Mouse (Mus musculus): Measurements from ENCODE around the gene Gm5767. TPM values are rescaled to one million over a fixed set of nuclear protein-coding genes. Genes with fewer than 3 reads are reported as not detected.

Gm5767 gene
- polyA plus RNA-seq, 1 experiment: 1.1 TPM

- H3K27me3 ChIP-seq (ENCODE audit: control insufficient read depth, insufficient read depth, low read length): no peaks in the 10 kb centered on the region; the same call in 1 of the 2 replicates
- DNase-seq: no peak
- H3K27ac ChIP-seq (ENCODE audit: control insufficient read depth, insufficient read depth, low read length): no peak overlapping the region
- H3K4me3 ChIP-seq (ENCODE audit: control insufficient read depth, insufficient read depth, low read length): no peak overlapping the region
- no peak for TF ChIP-seq POLR2A (IDR thresholded peaks at IDR 0.05; ENCODE audit: control insufficient read depth, extremely low read depth, insufficient read depth, low read length, poor library complexity)
- TF ChIP-seq CTCF (IDR thresholded peaks at IDR 0.05; ENCODE audit: borderline replicate concordance, control insufficient read depth, extremely low read depth, insufficient read depth, low read length, poor library complexity): no peak
- H3K36me3 ChIP-seq (ENCODE audit: control insufficient read depth, insufficient read depth, low read length): no peaks in the 10 kb centered on the region
- H3K4me1 ChIP-seq (replicated peaks; ENCODE audit: control insufficient read depth, insufficient read depth, low read length): peaks cover 9% of the 10 kb centered on the region
Measured at GRCm38 (mm10) chr16:8672811-8673210, 7.8 kb upstream of the Gm5767 start.

- no peak overlapping the region for H3K4me3 ChIP-seq (ENCODE audit: control insufficient read depth, insufficient read depth, low read length)
- H3K27me3 ChIP-seq (ENCODE audit: control insufficient read depth, insufficient read depth, low read length): no peaks in the 10 kb centered on the region; the same call in 1 of the 2 replicates
- 38% methylated on average over 6 of the region's 6 CpGs for WGBS
- no peak overlapping the region for H3K27ac ChIP-seq (ENCODE audit: control insufficient read depth, insufficient read depth, low read length)
- peaks cover 9% of the 10 kb centered on the region for H3K4me1 ChIP-seq (replicated peaks; ENCODE audit: control insufficient read depth, insufficient read depth, low read length)
- TF ChIP-seq CTCF (IDR thresholded peaks at IDR 0.05; ENCODE audit: borderline replicate concordance, control insufficient read depth, extremely low read depth, insufficient read depth, low read length, poor library complexity): no peak
- no peak for TF ChIP-seq POLR2A (IDR thresholded peaks at IDR 0.05; ENCODE audit: control insufficient read depth, extremely low read depth, insufficient read depth, low read length, poor library complexity)
- no peak for DNase-seq
- no peaks in the 10 kb centered on the region for H3K36me3 ChIP-seq (ENCODE audit: control insufficient read depth, insufficient read depth, low read length)
Measured at GRCm38 (mm10) chr16:8673343-8673742, 7.2 kb upstream of the Gm5767 start.

GRCm38 (mm10) chr16:8674165-8674564 is 6.4 kb upstream of the Gm5767 start:
- no peaks in the 10 kb centered on the region; the same call in 1 of the 2 replicates for H3K27me3 ChIP-seq (ENCODE audit: control insufficient read depth, insufficient read depth, low read length)
- no peaks in the 10 kb centered on the region for H3K36me3 ChIP-seq (ENCODE audit: control insufficient read depth, insufficient read depth, low read length)
- H3K4me3 ChIP-seq (ENCODE audit: control insufficient read depth, insufficient read depth, low read length): no peak overlapping the region
- H3K27ac ChIP-seq (ENCODE audit: control insufficient read depth, insufficient read depth, low read length): no peak overlapping the region
- WGBS: 5% methylated on average over 8 of the region's 8 CpGs
- DNase-seq: peak; percentile 75
- TF ChIP-seq POLR2A (IDR thresholded peaks at IDR 0.05; ENCODE audit: control insufficient read depth, extremely low read depth, insufficient read depth, low read length, poor library complexity): no peak
- peak; percentile 69; the same call in 1 of the 2 replicates for TF ChIP-seq CTCF (IDR thresholded peaks at IDR 0.05; ENCODE audit: borderline replicate concordance, control insufficient read depth, extremely low read depth, insufficient read depth, low read length, poor library complexity)
- H3K4me1 ChIP-seq (replicated peaks; ENCODE audit: control insufficient read depth, insufficient read depth, low read length): peaks cover 9% of the 10 kb centered on the region

- H3K27ac ChIP-seq (ENCODE audit: control insufficient read depth, insufficient read depth, low read length): no peak overlapping the region
- H3K36me3 ChIP-seq (ENCODE audit: control insufficient read depth, insufficient read depth, low read length): no peaks in the 10 kb centered on the region
- no peak for DNase-seq
- 69% methylated on average over 8 of the region's 8 CpGs for WGBS
- TF ChIP-seq CTCF (IDR thresholded peaks at IDR 0.05; ENCODE audit: borderline replicate concordance, control insufficient read depth, extremely low read depth, insufficient read depth, low read length, poor library complexity): no peak
- TF ChIP-seq POLR2A (IDR thresholded peaks at IDR 0.05; ENCODE audit: control insufficient read depth, extremely low read depth, insufficient read depth, low read length, poor library complexity): no peak
- H3K4me1 ChIP-seq (replicated peaks; ENCODE audit: control insufficient read depth, insufficient read depth, low read length): peaks cover 7% of the 10 kb centered on the region
- H3K4me3 ChIP-seq (ENCODE audit: control insufficient read depth, insufficient read depth, low read length): no peak overlapping the region
- H3K27me3 ChIP-seq (ENCODE audit: control insufficient read depth, insufficient read depth, low read length): no peaks in the 10 kb centered on the region; the same call in 1 of the 2 replicates
Measured at GRCm38 (mm10) chr16:8675559-8675958, 5.0 kb upstream of the Gm5767 start.

- no peaks in the 10 kb centered on the region for H3K36me3 ChIP-seq (ENCODE audit: control insufficient read depth, insufficient read depth, low read length)
- H3K4me3 ChIP-seq (ENCODE audit: control insufficient read depth, insufficient read depth, low read length): no peak overlapping the region
- H3K27ac ChIP-seq (ENCODE audit: control insufficient read depth, insufficient read depth, low read length): no peak overlapping the region
- no peak for DNase-seq
- 83% methylated on average over 2 of the region's 2 CpGs for WGBS
- H3K27me3 ChIP-seq (ENCODE audit: control insufficient read depth, insufficient read depth, low read length): no peaks in the 10 kb centered on the region; the same call in 1 of the 2 replicates
- H3K4me1 ChIP-seq (replicated peaks; ENCODE audit: control insufficient read depth, insufficient read depth, low read length): peaks cover 5% of the 10 kb centered on the region; the same call in 1 of the 2 replicates
- TF ChIP-seq POLR2A (IDR thresholded peaks at IDR 0.05; ENCODE audit: control insufficient read depth, extremely low read depth, insufficient read depth, low read length, poor library complexity) (no peak), CTCF (IDR thresholded peaks at IDR 0.05; ENCODE audit: borderline replicate concordance, control insufficient read depth, extremely low read depth, insufficient read depth, low read length, poor library complexity) (no peak)
Measured at GRCm38 (mm10) chr16:8676228-8676627, 4.3 kb upstream of the Gm5767 start.

- Histone ChIP-seq H3K4me3 (ENCODE audit: control insufficient read depth, insufficient read depth, low read length) (no peak overlapping the region), H3K27ac (ENCODE audit: control insufficient read depth, insufficient read depth, low read length) (no peak overlapping the region), H3K4me1 (replicated peaks; ENCODE audit: control insufficient read depth, insufficient read depth, low read length) (peaks cover 5% of the 10 kb centered on the region; the same call in 1 of the 2 replicates), H3K36me3 (ENCODE audit: control insufficient read depth, insufficient read depth, low read length) (no peaks in the 10 kb centered on the region), H3K27me3 (ENCODE audit: control insufficient read depth, insufficient read depth, low read length) (no peaks in the 10 kb centered on the region; the same call in 1 of the 2 replicates)
- DNase-seq: peak; percentile 54
- 55% methylated on average over 4 of the region's 4 CpGs for WGBS
- TF ChIP-seq CTCF (IDR thresholded peaks at IDR 0.05; ENCODE audit: borderline replicate concordance, control insufficient read depth, extremely low read depth, insufficient read depth, low read length, poor library complexity): no peak
Measured at GRCm38 (mm10) chr16:8676800-8677199, 3.8 kb upstream of the Gm5767 start.

GRCm38 (mm10) chr16:8678035-8678434 is 2.5 kb upstream of the Gm5767 start:
- Histone ChIP-seq H3K4me1 (replicated peaks; ENCODE audit: control insufficient read depth, insufficient read depth, low read length) (peaks cover 5% of the 10 kb centered on the region; the same call in 1 of the 2 replicates), H3K36me3 (ENCODE audit: control insufficient read depth, insufficient read depth, low read length) (no peaks in the 10 kb centered on the region), H3K4me3 (ENCODE audit: control insufficient read depth, insufficient read depth, low read length) (no peak overlapping the region), H3K27me3 (ENCODE audit: control insufficient read depth, insufficient read depth, low read length) (no peaks in the 10 kb centered on the region; the same call in 1 of the 2 replicates), H3K27ac (ENCODE audit: control insufficient read depth, insufficient read depth, low read length) (no peak overlapping the region)
- DNase-seq: no peak
- WGBS: 79% methylated on average over 5 of the region's 5 CpGs
- no peak for TF ChIP-seq POLR2A (IDR thresholded peaks at IDR 0.05; ENCODE audit: control insufficient read depth, extremely low read depth, insufficient read depth, low read length, poor library complexity)
- TF ChIP-seq CTCF (IDR thresholded peaks at IDR 0.05; ENCODE audit: borderline replicate concordance, control insufficient read depth, extremely low read depth, insufficient read depth, low read length, poor library complexity): no peak
